Mouse (Mus musculus): Measurements from ENCODE around the gene Cryba2.

- TF ChIP-seq CTCF (IDR thresholded peaks at IDR 0.05) (peak; percentile 71), EP300 (IDR thresholded peaks at IDR 0.05; ENCODE audit: insufficient read depth, low read depth, low read length) (no peak), POLR2A (IDR thresholded peaks at IDR 0.05; ENCODE audit: insufficient read depth, low read depth, low read length) (no peak)
Measured at GRCm38 (mm10) chr1:74893134-74893855, at the start of gene Cryba2.

Measured in heart, adult 2 months (tissue).